In genomic region chr17:51178491-51179194, GRCm38 (mm10) we compare ENCODE assay signal across 8 mouse cellular contexts. TPM values are rescaled to one million over a fixed set of nuclear protein-coding genes. Genes with fewer than 3 reads are reported as not detected.
A peak's percentile ranks its signal among the peaks of the same experiment; 100 is the strongest.
DNase-seq lines count a peak whose midpoint lies in the region; ATAC-seq lines count a peak whose summit lies in the region.

No protein-coding gene starts in this region.

- under 1% methylated on average over 46 of the region's 59 CpGs for WGBS in hindbrain, embryonic 15.5 days

- H3K4me3 ChIP-seq in hindbrain, embryonic 15.5 days: peak overlapping the region; percentile 85

- H3K4me2 ChIP-seq in hindbrain, embryonic 15.5 days: peak overlapping the region; percentile 73

- H3K27ac ChIP-seq in hindbrain, embryonic 15.5 days (replicated peaks): peak overlapping the region; percentile 99

- DNase-seq in T-cell, adult 2 months (ENCODE audit: low spot score): peak; percentile 48
- DNase-seq in cerebellum, postnatal 25 days: peak; percentile 81 to 82
- peak; percentile 63 to 66 for DNase-seq in frontal cortex, postnatal 36 days (ENCODE audit: low spot score in 2 of 2)
- peak; percentile 62 to 66 for DNase-seq in layer of hippocampus, postnatal 36 days
- DNase-seq in lung, postnatal 36 days: peak; percentile 80
- peak; percentile 73 for DNase-seq in retina, embryonic 14.5 days (ENCODE audit: low spot score)
- DNase-seq in thymus, postnatal 36 days: peak; percentile 65 to 71

- H3K36me3 ChIP-seq in hindbrain, embryonic 15.5 days: no peaks in the 10 kb centered on the region

- peak overlapping the region; percentile 98 for H3K9ac ChIP-seq in hindbrain, embryonic 15.5 days

- no peaks in the 10 kb centered on the region for H3K9me3 ChIP-seq in hindbrain, embryonic 15.5 days

- peak; percentile 87 for ATAC-seq in hindbrain, embryonic 15.5 days (ENCODE audit: low FRiP score, low read depth)

- H3K4me1 ChIP-seq in hindbrain, embryonic 15.5 days (replicated peaks): peaks cover 9% of the 10 kb centered on the region

- H3K27me3 ChIP-seq in hindbrain, embryonic 15.5 days: no peaks in the 10 kb centered on the region

RNA-seq across cellular contexts. Expression of gene Tbc1d5, which starts 0.5 kb away (rescaled TPM):
- polyA plus RNA-seq in hindbrain, embryonic 15.5 days (2015; fragmentation: Nextera tagmentation; extraction: Ambion mirVana): 8.6 and 10.1 TPM in 2 replicates
- total RNA-seq in layer of hippocampus, postnatal 36 days (2021): 10 to 100 TPM; 24.9 to 27.8 TPM

Comparison
In these comparisons a context has a peak if more than half of its experiments do, and no peak if none do; other contexts are left out.
1. Peak in every context shown above with its lines: DNase-seq, ATAC-seq, H3K4me3 ChIP-seq and H3K27ac ChIP-seq.